Mouse (Mus musculus): ENCODE measurements around the gene Tstd2. TPM values are rescaled to one million over a fixed set of nuclear protein-coding genes. Genes with fewer than 3 reads are reported as not detected.

The Tstd2 gene
- total RNA-seq, 1 experiment: 28.9 TPM

GRCm38 (mm10) chr4:46100539-46100938 is 38.0 kb downstream of the Tstd2 start:
- no peaks in the 10 kb centered on the region for H3K4me1 ChIP-seq (ENCODE audit: control insufficient read depth in 2 of 2, insufficient read depth in 2 of 2, low read length in 2 of 2, poor library complexity in 1 of 2)
- no peaks in the 10 kb centered on the region for H3K36me3 ChIP-seq (ENCODE audit: control insufficient read depth, insufficient read depth, low read length, poor library complexity, severe bottlenecking)
- no peak overlapping the region; the same call in 1 of the 2 replicates for H3K27ac ChIP-seq (ENCODE audit: insufficient read depth, low read depth, low read length, poor library complexity, severe bottlenecking)
- no peak for DNase-seq (ENCODE audit: low read depth, low spot score)
- no peak for TF ChIP-seq ZNF384 (IDR thresholded peaks at IDR 0.05; ENCODE audit: low read depth, low read length)
- no peak for TF ChIP-seq HCFC1 (IDR thresholded peaks at IDR 0.05; ENCODE audit: borderline replicate concordance, insufficient read depth, low read length)
- no peak for TF ChIP-seq MAFK (IDR thresholded peaks at IDR 0.05; ENCODE audit: insufficient read depth, low read depth, low read length)
- TF ChIP-seq ZC3H11A (IDR thresholded peaks at IDR 0.05; ENCODE audit: borderline replicate concordance, low read depth, low read length): no peak
- TF ChIP-seq CHD2 (IDR thresholded peaks at IDR 0.05; ENCODE audit: low read depth, low read length): no peak
- H3K9me3 ChIP-seq (ENCODE audit: control insufficient read depth, insufficient read depth, low read depth, low read length): no peaks in the 10 kb centered on the region
- H3K9ac ChIP-seq (ENCODE audit: insufficient read depth, low read depth, low read length, poor library complexity, severe bottlenecking): no peak overlapping the region
- no peak overlapping the region for H3K4me3 ChIP-seq (ENCODE audit: insufficient read depth in 1 of 2, low read depth in 1 of 2, low read length in 2 of 2, poor library complexity in 1 of 2, severe bottlenecking in 1 of 2)
- in situ Hi-C loops (cut with MboI; ENCODE audit: low sequenced_read_pairs in 2 of 2, unreplicated experiment in 2 of 2): no loop called here

DNA sequence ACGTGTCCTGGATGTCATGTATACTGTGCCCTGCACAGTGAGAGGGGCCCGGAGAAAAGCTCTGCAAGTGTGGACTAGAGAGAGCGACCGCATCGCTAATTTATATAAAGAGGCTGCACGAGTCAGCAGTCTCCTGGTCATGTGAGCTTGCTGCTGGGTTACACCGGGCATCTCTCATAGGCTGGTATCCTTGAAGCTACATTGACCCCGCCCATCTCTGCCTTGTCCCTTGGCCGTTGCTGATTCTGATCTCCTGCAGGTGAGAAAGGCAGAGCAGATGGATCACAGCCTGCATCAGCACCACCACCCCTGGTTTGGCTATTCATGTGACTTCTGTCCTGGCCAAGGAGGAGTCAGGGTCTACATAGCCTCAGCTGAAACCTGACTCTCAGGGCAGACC is 39.4 kb downstream of the Tstd2 start:
- H3K27ac ChIP-seq (ENCODE audit: insufficient read depth, low read depth, low read length, poor library complexity, severe bottlenecking): no peak overlapping the region
- H3K9ac ChIP-seq (ENCODE audit: insufficient read depth, low read depth, low read length, poor library complexity, severe bottlenecking): no peak overlapping the region
- no peak overlapping the region for H3K4me3 ChIP-seq (ENCODE audit: insufficient read depth in 1 of 2, low read depth in 1 of 2, low read length in 2 of 2, poor library complexity in 1 of 2, severe bottlenecking in 1 of 2)
- DNase-seq (ENCODE audit: low read depth, low spot score): no peak
- no peaks in the 10 kb centered on the region for H3K4me1 ChIP-seq (ENCODE audit: control insufficient read depth in 2 of 2, insufficient read depth in 2 of 2, low read length in 2 of 2, poor library complexity in 1 of 2)
- H3K36me3 ChIP-seq (ENCODE audit: control insufficient read depth, insufficient read depth, low read length, poor library complexity, severe bottlenecking): no peaks in the 10 kb centered on the region
- H3K9me3 ChIP-seq (ENCODE audit: control insufficient read depth, insufficient read depth, low read depth, low read length): no peaks in the 10 kb centered on the region
- in situ Hi-C loops (cut with MboI; ENCODE audit: low sequenced_read_pairs in 2 of 2, unreplicated experiment in 2 of 2): no loop called here
- no peak for TF ChIP-seq ZC3H11A (IDR thresholded peaks at IDR 0.05; ENCODE audit: borderline replicate concordance, low read depth, low read length)
- TF ChIP-seq HCFC1 (IDR thresholded peaks at IDR 0.05; ENCODE audit: borderline replicate concordance, insufficient read depth, low read length): no peak
- TF ChIP-seq MAFK (IDR thresholded peaks at IDR 0.05; ENCODE audit: insufficient read depth, low read depth, low read length): no peak
- TF ChIP-seq ZNF384 (IDR thresholded peaks at IDR 0.05; ENCODE audit: low read depth, low read length): no peak
- TF ChIP-seq CHD2 (IDR thresholded peaks at IDR 0.05; ENCODE audit: low read depth, low read length): no peak

GRCm38 (mm10) chr4:46097591-46097990 is 40.9 kb downstream of the Tstd2 start:
- Histone ChIP-seq H3K4me3 (ENCODE audit: insufficient read depth in 1 of 2, low read depth in 1 of 2, low read length in 2 of 2, poor library complexity in 1 of 2, severe bottlenecking in 1 of 2) (no peak overlapping the region), H3K9me3 (ENCODE audit: control insufficient read depth, insufficient read depth, low read depth, low read length) (no peaks in the 10 kb centered on the region), H3K27ac (ENCODE audit: insufficient read depth, low read depth, low read length, poor library complexity, severe bottlenecking) (no peak overlapping the region), H3K9ac (ENCODE audit: insufficient read depth, low read depth, low read length, poor library complexity, severe bottlenecking) (no peak overlapping the region), H3K4me1 (ENCODE audit: control insufficient read depth in 2 of 2, insufficient read depth in 2 of 2, low read length in 2 of 2, poor library complexity in 1 of 2) (no peaks in the 10 kb centered on the region), H3K36me3 (ENCODE audit: control insufficient read depth, insufficient read depth, low read length, poor library complexity, severe bottlenecking) (no peaks in the 10 kb centered on the region)
- in situ Hi-C loops (cut with MboI; ENCODE audit: low sequenced_read_pairs in 2 of 2, unreplicated experiment in 2 of 2): no loop called here
- TF ChIP-seq ZNF384 (IDR thresholded peaks at IDR 0.05; ENCODE audit: low read depth, low read length) (no peak), HCFC1 (IDR thresholded peaks at IDR 0.05; ENCODE audit: borderline replicate concordance, insufficient read depth, low read length) (no peak), CHD2 (IDR thresholded peaks at IDR 0.05; ENCODE audit: low read depth, low read length) (no peak), MAFK (IDR thresholded peaks at IDR 0.05; ENCODE audit: insufficient read depth, low read depth, low read length) (0 out of 2 replicates have a peak, but pooled peaks have one; percentile 50)
- no peak for DNase-seq (ENCODE audit: low read depth, low spot score)

DNA sequence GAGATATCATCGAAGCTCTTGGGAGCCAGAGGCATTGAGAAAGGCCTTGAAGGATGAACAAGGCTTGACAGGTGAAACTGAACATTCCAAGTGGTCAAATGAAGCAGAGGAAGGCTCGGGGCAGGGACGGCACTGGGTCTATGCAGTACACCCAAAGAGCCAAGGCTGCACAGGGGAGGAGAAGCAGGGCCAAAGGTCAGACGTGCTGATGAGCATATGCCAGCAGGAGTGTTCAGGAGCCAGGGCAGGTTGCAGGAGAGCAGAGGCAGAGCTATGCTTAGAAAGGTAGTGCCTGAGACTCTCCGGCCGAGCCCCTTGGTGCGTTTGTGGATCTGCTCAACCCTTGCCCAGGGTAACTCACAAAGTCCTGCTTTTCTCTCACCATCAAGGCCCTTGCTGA is 41.9 kb downstream of the Tstd2 start:
- Histone ChIP-seq H3K9me3 (ENCODE audit: control insufficient read depth, insufficient read depth, low read depth, low read length) (no peaks in the 10 kb centered on the region), H3K4me3 (ENCODE audit: insufficient read depth in 1 of 2, low read depth in 1 of 2, low read length in 2 of 2, poor library complexity in 1 of 2, severe bottlenecking in 1 of 2) (no peak overlapping the region), H3K27ac (ENCODE audit: insufficient read depth, low read depth, low read length, poor library complexity, severe bottlenecking) (no peak overlapping the region), H3K9ac (ENCODE audit: insufficient read depth, low read depth, low read length, poor library complexity, severe bottlenecking) (no peak overlapping the region), H3K4me1 (ENCODE audit: control insufficient read depth in 2 of 2, insufficient read depth in 2 of 2, low read length in 2 of 2, poor library complexity in 1 of 2) (no peaks in the 10 kb centered on the region), H3K36me3 (ENCODE audit: control insufficient read depth, insufficient read depth, low read length, poor library complexity, severe bottlenecking) (no peaks in the 10 kb centered on the region)
- in situ Hi-C loops (cut with MboI; ENCODE audit: low sequenced_read_pairs in 2 of 2, unreplicated experiment in 2 of 2): no loop called here
- DNase-seq (ENCODE audit: low read depth, low spot score): no peak
- TF ChIP-seq CHD2 (IDR thresholded peaks at IDR 0.05; ENCODE audit: low read depth, low read length) (no peak), HCFC1 (IDR thresholded peaks at IDR 0.05; ENCODE audit: borderline replicate concordance, insufficient read depth, low read length) (no peak), ZNF384 (IDR thresholded peaks at IDR 0.05; ENCODE audit: low read depth, low read length) (no peak), ZC3H11A (IDR thresholded peaks at IDR 0.05; ENCODE audit: borderline replicate concordance, low read depth, low read length) (no peak), MAFK (IDR thresholded peaks at IDR 0.05; ENCODE audit: insufficient read depth, low read depth, low read length) (no peak)

DNA sequence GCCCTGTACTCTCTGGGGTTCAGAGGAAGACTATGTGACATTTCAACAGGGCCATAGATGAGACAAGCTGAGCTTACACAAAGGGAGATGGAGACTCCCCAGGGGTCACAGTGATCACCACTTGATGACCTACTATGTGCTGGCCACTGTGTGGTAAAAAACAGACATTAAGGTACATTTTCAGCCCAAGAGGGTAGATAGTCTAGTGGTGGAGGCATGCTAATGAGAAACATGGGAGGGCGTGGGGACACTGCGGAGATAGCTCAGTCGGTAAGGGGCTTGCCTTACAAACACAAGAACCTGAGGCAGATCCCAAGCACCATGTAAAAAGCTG is 42.7 kb downstream of the Tstd2 start:
- in situ Hi-C loops (cut with MboI; ENCODE audit: low sequenced_read_pairs in 2 of 2, unreplicated experiment in 2 of 2): no loop called here
- no peaks in the 10 kb centered on the region for H3K36me3 ChIP-seq (ENCODE audit: control insufficient read depth, insufficient read depth, low read length, poor library complexity, severe bottlenecking)
- no peak overlapping the region for H3K27ac ChIP-seq (ENCODE audit: insufficient read depth, low read depth, low read length, poor library complexity, severe bottlenecking)
- no peak for DNase-seq (ENCODE audit: low read depth, low spot score)
- TF ChIP-seq MAFK (IDR thresholded peaks at IDR 0.05; ENCODE audit: insufficient read depth, low read depth, low read length) (no peak), ZNF384 (IDR thresholded peaks at IDR 0.05; ENCODE audit: low read depth, low read length) (no peak), ZC3H11A (IDR thresholded peaks at IDR 0.05; ENCODE audit: borderline replicate concordance, low read depth, low read length) (no peak), CHD2 (IDR thresholded peaks at IDR 0.05; ENCODE audit: low read depth, low read length) (no peak), HCFC1 (IDR thresholded peaks at IDR 0.05; ENCODE audit: borderline replicate concordance, insufficient read depth, low read length) (no peak)
- no peak overlapping the region for H3K9ac ChIP-seq (ENCODE audit: insufficient read depth, low read depth, low read length, poor library complexity, severe bottlenecking)
- no peak overlapping the region for H3K4me3 ChIP-seq (ENCODE audit: insufficient read depth in 1 of 2, low read depth in 1 of 2, low read length in 2 of 2, poor library complexity in 1 of 2, severe bottlenecking in 1 of 2)
- H3K9me3 ChIP-seq (ENCODE audit: control insufficient read depth, insufficient read depth, low read depth, low read length): no peaks in the 10 kb centered on the region
- H3K4me1 ChIP-seq (ENCODE audit: control insufficient read depth in 2 of 2, insufficient read depth in 2 of 2, low read length in 2 of 2, poor library complexity in 1 of 2): no peaks in the 10 kb centered on the region

Data from ES-E14 (cell line).